Mouse (Mus musculus) spleen, adult 2 months (tissue): ENCODE measurements at regions not wholly inside any gene's neighbourhood (a gene's known extent, or its start where the extent isn't known, plus 50 kb on each side); places are given as distances from the start of the nearest gene placed in this dataset.

Experiments used
- DNase-seq, 2 experiments: peaks; one replicate each; pipeline versions ENCODE4 v3.0.0 to v3.0.0-alpha.2; 2012 to 2021; ENCODE audit warnings: low spot score in 2 of 2, low read depth in 1 of 2
- H3K27ac ChIP-seq: fragments of 200-500 bp; 2 replicates; pipeline ENCODE4 v1.5.1; 2012; ENCODE audit warnings: low read length, inconsistent platforms; ENCODE audit not compliant: insufficient read depth
- H3K27me3 ChIP-seq: fragments of 200-500 bp; 2 replicates; pipeline ENCODE4 v1.6.1; 2012; ENCODE audit warnings: mild to moderate bottlenecking, moderate library complexity, low read length, inconsistent platforms; ENCODE audit not compliant: control insufficient read depth, insufficient read depth
- H3K36me3 ChIP-seq: fragments of 200-500 bp; 2 replicates; pipeline ENCODE4 v1.6.1; 2012; ENCODE audit warnings: mild to moderate bottlenecking, low read length, inconsistent platforms; ENCODE audit not compliant: control insufficient read depth, insufficient read depth
- H3K4me1 ChIP-seq: fragments of 200-500 bp; 2 replicates; pipeline ENCODE4 v1.6.1; 2011; ENCODE audit warnings: inconsistent platforms; ENCODE audit not compliant: control insufficient read depth, insufficient read depth, insufficient read length
- H3K4me3 ChIP-seq: fragments of 200-500 bp; 2 replicates; pipeline ENCODE4 v1.5.1; 2011; ENCODE audit warnings: mild to moderate bottlenecking, inconsistent platforms; ENCODE audit not compliant: insufficient read depth, insufficient read length; ENCODE audit errors: extremely low read depth
- CTCF ChIP-seq: fragments of 200-500 bp; IDR thresholded peaks from 2 replicates; pipeline ENCODE4 v1.5.1; 2011; ENCODE audit warnings: mild to moderate bottlenecking, inconsistent platforms; ENCODE audit not compliant: insufficient read depth, insufficient read length, insufficient replicate concordance; ENCODE audit errors: extremely low read depth
- POLR2A ChIP-seq: fragments of 200-500 bp; IDR thresholded peaks from 2 replicates; pipeline ENCODE4 v1.6.1; 2011; ENCODE audit warnings: low read depth, low read length, inconsistent platforms
- WGBS: fragments of 180-500 bp; shearing (Covaris S2); methylation state at CpG from one replicate; pipeline ENCODE4 v1.1.7; 2018; 5-methylcytosine and 5-hydroxymethylcytosine counted together

DNA sequence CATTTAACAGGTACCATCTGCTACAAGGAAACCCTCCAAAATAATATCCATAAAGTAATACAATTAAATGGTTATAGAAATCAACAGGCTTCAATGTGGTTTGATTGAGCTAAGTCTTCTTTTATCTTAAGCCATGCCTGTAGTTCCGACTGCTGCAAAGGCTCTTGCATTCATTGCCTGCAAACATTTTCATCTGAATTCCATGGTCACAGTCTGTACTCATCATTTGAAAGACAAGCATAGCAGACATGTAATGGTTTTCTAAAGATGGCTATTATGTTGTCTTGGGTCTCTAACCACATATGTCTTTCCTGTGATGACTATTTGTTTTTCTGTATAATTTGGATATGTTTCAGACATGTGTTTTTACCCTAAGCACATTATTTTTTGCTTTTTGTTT, 677.9 kb downstream of the Hace1 start:
- Histone ChIP-seq H3K27me3 (no peaks in the 10 kb centered on the region), H3K4me1 (no peaks in the 10 kb centered on the region), H3K36me3 (no peaks in the 10 kb centered on the region), H3K27ac (no peak overlapping the region), H3K4me3 (no peak overlapping the region)
- WGBS: 88% methylated on average over 1 of the region's 1 CpGs
- DNase-seq: no peak
- TF ChIP-seq CTCF: no peak
- TF ChIP-seq POLR2A: no peak

DNA sequence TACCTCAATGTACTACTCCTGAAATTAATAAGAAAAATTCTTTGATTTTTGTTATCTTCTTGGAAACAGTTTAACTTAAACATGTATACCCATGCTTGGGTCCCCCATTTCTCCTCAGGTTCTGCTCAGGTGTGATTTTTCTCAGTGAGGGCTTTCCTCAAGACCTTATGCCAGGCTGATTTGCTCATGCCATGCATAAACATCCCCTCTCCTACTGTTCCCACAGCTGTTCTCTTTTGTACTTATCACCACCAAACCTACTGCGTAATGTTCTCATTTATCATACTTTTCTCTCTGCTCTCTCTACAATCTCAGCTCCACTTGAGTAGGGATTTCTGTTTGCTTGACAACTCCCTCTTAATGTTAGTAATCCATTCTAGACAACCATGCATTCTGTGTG, 692.1 kb downstream of the Hace1 start:
- Histone ChIP-seq H3K27me3 (no peaks in the 10 kb centered on the region), H3K36me3 (no peaks in the 10 kb centered on the region), H3K4me3 (no peak overlapping the region), H3K4me1 (no peaks in the 10 kb centered on the region), H3K27ac (no peak overlapping the region)
- 92% methylated on average over 1 of the region's 1 CpGs for WGBS
- TF ChIP-seq POLR2A (no peak), CTCF (no peak)
- DNase-seq: no peak

DNA sequence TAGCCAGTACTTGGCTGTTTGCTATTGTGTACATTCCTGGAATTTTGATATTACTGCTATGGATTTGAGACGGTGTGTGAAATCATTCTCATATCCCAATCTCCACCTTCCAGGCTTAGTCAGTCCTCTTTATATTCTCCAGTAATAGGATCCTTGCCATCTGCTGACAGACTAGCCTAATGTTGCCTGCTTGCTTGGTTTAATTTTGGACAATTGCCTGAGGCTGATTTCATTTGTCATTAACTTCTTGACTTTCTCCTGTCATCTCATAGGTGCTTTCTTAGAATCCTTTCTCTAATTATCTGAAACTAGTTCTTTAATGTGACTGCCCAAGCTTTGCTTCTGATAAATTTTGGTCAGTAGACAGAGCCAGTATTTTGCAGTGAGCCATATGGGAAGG, 696.2 kb downstream of the Hace1 start:
- 90% methylated on average over 1 of the region's 1 CpGs for WGBS
- DNase-seq: no peak

DNA sequence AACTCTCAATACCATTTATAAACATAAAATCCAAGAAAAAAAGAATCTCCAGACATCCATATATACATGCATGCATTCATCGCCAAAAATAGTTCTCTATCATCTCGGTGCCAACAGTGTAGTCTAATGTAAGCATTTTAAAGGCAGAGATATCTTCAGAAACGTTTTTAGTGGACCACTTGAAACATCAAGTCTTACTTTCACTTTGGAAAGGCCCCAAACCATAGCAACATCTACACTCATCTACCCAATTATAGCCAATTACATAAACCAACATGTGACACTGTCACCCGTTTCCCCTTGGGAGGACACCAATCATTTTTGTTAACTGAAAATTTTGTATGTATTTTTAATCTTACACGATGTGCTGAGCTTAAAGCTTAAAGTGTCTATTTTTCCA, 716.7 kb downstream of the Hace1 start:
- H3K4me3 ChIP-seq: no peak overlapping the region
- 73% methylated on average over 5 of the region's 5 CpGs for WGBS

More for the DNA sequence above, 696.2 kb downstream of the Hace1 start:
- Histone ChIP-seq H3K36me3 (no peaks in the 10 kb centered on the region), H3K27me3 (no peaks in the 10 kb centered on the region), H3K4me3 (no peak overlapping the region), H3K27ac (no peak overlapping the region), H3K4me1 (no peaks in the 10 kb centered on the region)
- TF ChIP-seq CTCF (no peak), POLR2A (no peak)

DNA sequence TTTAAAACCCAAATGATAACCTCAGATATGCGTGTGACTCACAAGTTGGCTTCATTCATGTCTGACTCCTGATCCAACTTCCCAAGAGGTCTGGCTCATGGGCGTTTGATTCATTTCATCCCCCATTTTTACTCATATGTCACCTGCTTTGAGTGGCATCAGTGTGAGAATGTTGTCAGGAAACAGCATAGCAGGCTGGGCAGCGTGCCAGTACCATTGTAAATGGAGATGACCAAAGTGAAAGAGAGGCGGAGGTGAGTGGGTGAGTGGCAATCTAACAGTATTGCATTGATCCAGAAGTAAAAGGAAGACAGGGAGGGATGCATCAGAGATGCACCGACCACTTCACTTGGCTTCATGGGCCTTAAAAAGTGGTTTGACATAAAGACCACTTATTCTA, 720.7 kb downstream of the Hace1 start:
- no peak for TF ChIP-seq POLR2A
- no peak for TF ChIP-seq CTCF
- no peaks in the 10 kb centered on the region for H3K36me3 ChIP-seq
- WGBS: 68% methylated on average over 5 of the region's 5 CpGs
- no peak overlapping the region for H3K27ac ChIP-seq
- DNase-seq: no peak
- H3K27me3 ChIP-seq: no peaks in the 10 kb centered on the region
- no peaks in the 10 kb centered on the region for H3K4me1 ChIP-seq
- H3K4me3 ChIP-seq: no peak overlapping the region

More for the DNA sequence above, 716.7 kb downstream of the Hace1 start:
- no peak for DNase-seq
- TF ChIP-seq CTCF: no peak
- TF ChIP-seq POLR2A: no peak
- Histone ChIP-seq H3K36me3 (no peaks in the 10 kb centered on the region), H3K27me3 (no peaks in the 10 kb centered on the region), H3K4me1 (no peaks in the 10 kb centered on the region), H3K27ac (no peak overlapping the region)

DNA sequence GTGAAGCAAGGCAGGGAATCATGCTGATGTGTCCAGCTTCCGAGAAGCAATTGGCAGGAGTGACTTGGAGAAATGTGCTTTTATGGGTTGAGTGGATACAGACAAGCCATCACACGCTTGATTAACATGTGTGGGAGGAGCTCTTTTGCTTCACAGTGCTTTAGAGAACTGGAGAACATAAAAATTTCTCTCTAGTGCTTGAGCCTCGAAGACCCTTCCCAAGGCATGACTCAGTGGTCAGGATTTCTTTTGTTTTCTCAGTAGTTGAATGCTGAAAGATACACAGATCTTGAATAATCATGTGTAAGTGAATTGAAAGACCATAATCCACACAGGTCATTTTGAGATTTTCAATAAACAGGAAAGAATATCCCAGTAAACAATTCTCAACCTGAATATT, 721.9 kb downstream of the Hace1 start:
- no peak for TF ChIP-seq POLR2A
- 58% methylated on average over 3 of the region's 3 CpGs for WGBS

DNA sequence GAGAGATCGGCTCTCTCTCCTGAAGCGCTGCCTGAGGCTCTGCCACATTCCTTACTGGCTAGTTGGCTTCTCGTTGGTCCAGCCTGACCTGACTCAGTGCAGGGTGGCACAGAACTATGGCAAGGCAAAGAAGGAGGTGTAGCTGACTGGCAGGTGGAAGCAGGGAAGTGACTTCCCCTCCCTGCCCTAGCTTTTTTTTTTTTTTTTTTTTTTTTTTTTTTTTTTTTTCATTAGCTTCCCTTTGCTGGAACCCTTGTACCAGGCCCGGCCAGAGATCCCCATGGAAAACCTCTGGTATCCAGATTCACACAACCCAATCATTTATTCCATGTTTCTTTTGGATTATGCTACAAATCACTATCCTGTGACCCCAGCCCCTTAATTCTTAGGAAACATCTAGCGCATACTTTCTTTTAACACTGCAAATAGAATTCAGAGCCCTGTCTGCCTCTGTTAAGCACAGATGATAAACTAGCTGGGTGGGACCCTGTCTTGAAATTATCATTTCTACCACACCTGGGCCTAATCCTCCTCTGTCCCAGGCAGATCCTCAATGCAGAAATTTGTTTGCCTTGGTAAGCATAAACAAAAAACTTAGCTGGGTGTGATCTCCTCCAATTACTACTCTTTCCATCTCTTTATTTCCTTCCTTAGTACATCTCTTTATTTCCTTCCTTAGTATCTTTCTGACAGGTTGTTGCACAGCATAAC, 742.9 kb downstream of the Hace1 start:
- Histone ChIP-seq H3K4me3 (no peak overlapping the region), H3K27me3 (no peaks in the 10 kb centered on the region), H3K36me3 (no peaks in the 10 kb centered on the region), H3K4me1 (no peaks in the 10 kb centered on the region), H3K27ac (no peak overlapping the region)
- TF ChIP-seq CTCF (no peak), POLR2A (no peak)
- WGBS: 82% methylated on average over 5 of the region's 5 CpGs
- no peak for DNase-seq

More for the DNA sequence above, 721.9 kb downstream of the Hace1 start:
- H3K4me3 ChIP-seq: no peak overlapping the region
- no peak for DNase-seq
- no peaks in the 10 kb centered on the region for H3K36me3 ChIP-seq
- no peaks in the 10 kb centered on the region for H3K4me1 ChIP-seq
- no peaks in the 10 kb centered on the region for H3K27me3 ChIP-seq
- no peak overlapping the region for H3K27ac ChIP-seq
